Mouse (Mus musculus) heart, postnatal 14 days (tissue): ENCODE measurements around the gene Dnah11. TPM values are rescaled to one million over a fixed set of nuclear protein-coding genes. Genes with fewer than 3 reads are reported as not detected.

Experiments
- DNase-seq, 2 experiments: peaks; one replicate each; pipeline ENCODE4 v3.0.0; 2021 to 2022
- intact Hi-C: fragments of 180-260 bp; cut with DNase I; formaldehyde crosslinking; loops from one replicate; pipeline ENCODE4 v1.15.1; 2025
- total RNA-seq, 2 experiments: library from RNA; stranded (reverse); gene quantifications; 2 replicates each; pipeline ENCODE4 v1.2.3; 2021

Gene Dnah11
- total RNA-seq, 2 experiments from 2014 or later, result 0.07 TPM; not detected in 1

DNA sequence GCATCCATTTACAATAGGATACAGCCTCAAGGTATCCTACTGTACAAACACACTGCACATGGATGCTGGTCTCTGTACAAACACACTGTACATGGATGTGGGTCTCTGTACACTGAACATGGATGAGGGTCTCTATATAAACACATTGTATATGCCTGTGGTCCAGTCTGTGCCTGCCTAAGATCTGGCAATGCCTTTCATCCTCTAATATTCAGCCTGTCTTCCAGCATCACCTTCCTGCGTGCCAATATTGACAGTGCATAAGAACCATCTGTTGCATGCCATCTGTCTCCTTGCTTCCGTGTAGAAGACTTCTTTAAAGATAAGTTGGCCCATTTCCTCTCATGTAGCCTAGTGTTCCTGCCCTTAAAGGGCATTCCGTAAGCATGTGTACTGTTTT is 100.6 kb downstream of the Dnah11 start:
- DNase-seq, result no peak
- intact Hi-C loops, result no loop called here

DNA sequence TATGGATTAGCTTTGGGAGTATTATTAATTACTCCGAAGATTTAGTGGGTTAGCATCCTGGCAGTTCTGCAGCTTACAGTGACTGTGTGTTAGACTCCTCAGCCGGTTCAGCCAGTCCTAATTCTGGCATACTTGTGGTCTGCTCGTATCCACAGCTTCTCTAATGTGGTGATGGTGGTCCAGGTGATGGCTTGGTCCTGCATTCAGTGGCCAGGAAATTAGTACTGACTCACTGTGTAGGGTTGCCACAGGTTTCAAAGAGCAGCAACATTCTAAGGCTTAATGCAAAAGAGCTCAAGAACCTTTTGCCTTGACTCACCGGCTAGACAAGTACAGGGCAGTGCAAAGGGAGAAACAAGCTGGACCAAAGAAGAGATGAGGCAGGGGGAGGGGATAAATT is 103.9 kb downstream of the Dnah11 start:
- intact Hi-C loops, result no loop called here
- no peak for DNase-seq

DNA sequence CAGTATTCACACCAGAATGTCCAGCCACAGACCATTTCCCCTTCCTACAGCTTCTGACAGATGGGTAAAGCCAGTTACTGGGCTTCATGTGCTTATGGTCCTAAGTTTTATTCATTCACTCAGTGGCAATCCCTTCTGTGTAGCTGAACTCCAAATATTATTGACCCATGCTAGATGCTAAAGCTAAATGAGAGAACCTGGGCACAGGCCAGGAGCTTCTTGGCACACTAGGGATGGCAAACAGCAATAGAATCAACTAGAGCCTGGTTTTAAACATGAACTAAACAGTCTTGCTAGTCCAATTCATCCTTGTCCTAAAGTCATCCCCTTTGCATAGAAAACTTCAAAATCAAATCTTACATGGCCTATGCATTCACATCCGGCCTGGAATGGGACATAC is 113.6 kb downstream of the Dnah11 start:
- DNase-seq, result no peak
- intact Hi-C loops, result no loop called here

DNA sequence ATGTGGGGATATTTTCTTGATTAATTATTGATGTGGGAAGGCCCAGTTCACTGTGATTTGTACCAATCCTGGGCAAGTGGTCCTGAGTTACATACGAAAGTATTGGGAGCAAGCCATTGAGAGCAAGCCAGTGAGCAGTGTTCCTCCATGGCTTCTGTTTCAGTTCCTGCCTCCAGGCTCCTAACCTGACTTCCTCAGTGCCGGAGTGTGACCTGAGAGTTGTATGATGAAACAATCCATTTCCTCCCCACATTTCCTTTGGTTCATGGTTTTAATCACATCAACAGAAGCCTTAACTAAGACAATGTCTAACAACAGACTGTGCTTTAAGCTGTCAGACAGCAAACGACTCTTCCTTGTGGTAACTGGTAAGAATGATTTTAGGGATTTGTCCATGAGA is 114.0 kb downstream of the Dnah11 start:
- intact Hi-C loops, result no loop called here
- DNase-seq, result no peak

DNA sequence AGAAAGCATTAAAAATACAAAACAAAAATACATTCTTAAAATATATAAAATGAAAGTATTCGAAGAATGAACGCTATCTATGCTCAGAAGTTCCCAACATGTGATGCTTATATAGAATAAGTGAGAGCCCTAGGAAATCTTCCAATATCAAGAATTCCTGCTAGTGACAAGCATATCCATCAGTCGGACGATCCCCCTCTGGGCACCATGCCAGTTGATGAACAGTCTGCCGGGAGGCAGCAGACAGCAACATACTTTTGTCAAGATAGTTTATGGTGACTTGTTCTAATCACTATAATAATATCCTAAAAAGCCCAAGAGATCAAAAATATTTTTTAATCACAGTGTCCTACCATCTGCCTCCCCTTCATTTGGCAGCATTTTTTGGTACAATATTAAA is 114.7 kb downstream of the Dnah11 start:
- intact Hi-C loops, result no loop called here
- no peak for DNase-seq

DNA sequence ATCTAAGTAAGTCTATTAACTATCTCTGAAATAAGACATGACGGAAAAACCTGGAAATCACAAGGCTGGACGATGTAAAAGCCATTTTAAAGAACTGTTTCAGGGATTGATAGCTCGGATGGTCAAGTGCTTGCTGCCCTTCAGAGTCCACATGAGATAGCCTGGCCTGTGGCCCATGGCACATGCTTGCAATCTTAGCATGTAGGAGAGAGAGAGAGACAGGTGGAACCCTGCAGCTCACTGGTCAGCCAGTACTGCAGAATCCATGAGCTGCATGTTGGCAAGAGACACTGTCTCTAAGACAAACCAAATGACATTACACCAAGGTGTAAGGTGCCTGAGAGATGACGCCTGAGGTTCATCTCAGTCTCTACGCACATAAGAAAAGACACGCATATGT is 118.4 kb downstream of the Dnah11 start:
- intact Hi-C loops, result no loop called here

DNA sequence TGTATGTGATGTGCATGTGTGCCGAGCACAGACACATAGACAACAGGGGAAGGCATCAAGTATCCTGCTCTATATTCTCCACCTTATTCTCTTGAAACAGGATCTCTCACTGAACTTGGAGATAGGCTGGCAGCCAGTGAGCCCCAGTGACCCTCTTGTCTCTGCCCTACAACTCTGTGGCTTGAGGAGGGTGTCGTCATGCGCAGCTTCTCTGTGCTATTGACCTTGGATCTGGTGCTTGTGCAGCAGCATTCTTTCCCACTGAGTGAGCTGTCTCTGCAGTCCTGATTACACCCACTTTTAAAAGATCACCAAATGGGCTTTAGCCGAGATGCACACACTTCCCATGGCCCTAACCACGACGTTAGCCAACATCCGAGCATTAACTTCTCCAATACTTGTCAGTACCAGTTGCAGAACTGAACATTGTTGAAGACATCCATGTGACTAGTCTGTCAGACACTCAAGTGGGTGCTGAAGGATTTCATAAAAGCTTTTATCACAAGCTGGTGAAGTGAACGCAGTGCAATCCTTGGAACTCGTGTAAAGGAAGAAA is 120.3 kb downstream of the Dnah11 start:
- no peak for DNase-seq
- intact Hi-C loops, result no loop called here

More for the DNA sequence above, 118.4 kb downstream of the Dnah11 start:
- no peak for DNase-seq

DNA sequence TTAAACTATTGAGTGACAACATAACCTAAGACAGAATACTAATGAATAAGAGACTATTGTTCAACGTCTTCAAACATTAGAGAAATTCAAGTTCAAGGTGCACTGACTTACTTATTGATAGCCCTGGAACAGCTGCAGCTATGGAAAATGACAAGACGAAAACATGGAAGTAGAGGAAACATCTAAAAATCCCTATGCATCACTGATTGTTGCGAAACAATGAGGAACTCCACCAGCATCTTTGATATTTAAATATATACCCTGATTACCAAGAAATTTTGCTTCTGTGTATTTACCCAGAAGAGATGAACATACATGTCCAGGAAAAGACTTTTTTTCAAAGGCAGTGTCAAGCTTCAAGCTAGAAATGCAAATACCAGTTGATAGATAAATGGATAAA is 122.0 kb downstream of the Dnah11 start:
- no peak for DNase-seq
- intact Hi-C loops, result no loop called here

DNA sequence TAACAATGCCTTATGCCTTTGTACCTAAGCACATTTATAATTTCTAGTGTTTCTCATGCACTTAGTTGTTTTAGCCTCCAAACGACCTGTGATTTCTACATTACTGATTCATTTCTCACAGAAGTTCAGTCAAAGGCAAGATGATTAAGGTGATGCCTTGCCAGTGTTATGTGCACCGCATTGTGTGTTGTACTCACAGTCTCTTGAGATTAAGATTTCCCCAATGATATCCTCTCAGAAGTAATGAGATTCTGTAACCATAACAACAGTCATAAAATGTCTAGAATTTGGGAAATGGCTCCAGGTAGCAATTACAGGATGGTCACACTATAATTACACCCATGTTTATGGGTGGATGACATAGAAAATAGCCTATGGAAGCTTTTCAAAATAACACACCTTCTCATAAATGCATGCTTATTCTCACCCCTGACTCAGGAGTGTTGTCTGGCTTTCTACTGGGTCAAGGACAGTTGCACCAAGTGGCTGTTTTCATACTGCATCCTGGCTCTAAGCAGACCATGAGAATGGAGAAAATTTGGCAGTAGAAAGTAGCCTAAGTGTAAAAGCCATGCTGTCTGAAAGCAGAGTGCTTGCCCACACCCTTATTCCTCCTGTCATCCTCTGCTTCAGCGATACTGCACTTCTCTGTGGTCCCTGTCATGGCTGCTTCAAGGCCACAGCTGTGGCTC is 126.5 kb downstream of the Dnah11 start:
- intact Hi-C loops, result no loop called here

DNA sequence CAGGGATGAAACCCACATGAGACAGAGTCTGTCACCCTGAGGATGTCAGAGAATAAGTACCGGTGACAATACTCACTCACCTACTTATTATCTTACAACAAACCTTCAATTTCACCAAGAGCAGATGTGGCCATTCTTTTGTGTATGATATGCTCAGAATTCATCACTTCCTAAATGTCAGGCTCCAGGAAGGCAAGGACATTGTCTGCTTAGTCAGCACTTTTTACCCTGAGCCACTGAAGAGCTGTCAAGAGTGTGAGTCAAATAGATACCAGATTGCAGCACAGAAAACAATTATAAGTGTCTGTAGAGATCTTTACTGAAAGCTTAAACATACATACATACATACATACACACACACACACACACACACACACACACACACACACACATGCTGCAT is 127.2 kb downstream of the Dnah11 start:
- intact Hi-C loops, result no loop called here
- no peak for DNase-seq

More for the DNA sequence above, 126.5 kb downstream of the Dnah11 start:
- DNase-seq, result no peak

DNA sequence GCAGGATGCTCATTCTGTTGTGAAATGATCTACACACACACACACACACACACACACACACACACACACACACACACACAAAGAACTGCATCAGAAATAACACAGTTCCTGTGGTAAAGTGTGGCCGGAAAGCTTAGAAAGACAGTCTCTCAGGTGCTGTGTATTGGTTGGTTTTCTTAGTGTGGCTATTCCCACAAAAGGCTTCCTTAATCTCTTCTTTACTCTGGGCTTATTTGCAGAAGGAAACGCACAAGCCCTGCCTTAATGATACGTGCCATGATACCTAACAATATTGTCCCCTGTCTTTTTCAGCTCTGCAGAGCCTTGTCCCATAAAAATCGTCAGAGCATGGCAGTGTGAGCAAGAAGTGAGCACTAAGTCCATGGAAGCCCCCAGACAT is 130.1 kb downstream of the Dnah11 start:
- intact Hi-C loops, result no loop called here

DNA sequence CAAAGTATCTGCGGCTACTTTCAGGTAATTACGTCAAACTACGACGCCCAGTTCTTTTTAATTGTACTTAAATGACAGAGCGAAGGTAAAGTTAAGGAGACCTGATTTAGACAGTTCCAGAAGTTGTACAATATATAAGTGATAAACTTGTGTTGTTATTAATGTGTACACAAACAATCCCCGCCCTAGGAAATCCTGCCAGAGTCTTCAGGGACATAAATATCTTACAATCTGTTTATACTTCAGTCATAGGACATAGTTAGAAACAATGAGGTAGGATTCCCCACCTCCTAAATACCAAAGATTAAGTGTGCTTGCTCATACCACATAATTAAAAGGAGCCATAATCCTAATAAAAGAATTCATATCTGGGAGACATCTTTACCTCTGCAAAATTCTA is 136.5 kb downstream of the Dnah11 start:
- intact Hi-C loops, result no loop called here
- DNase-seq, result no peak

More for the DNA sequence above, 130.1 kb downstream of the Dnah11 start:
- DNase-seq, result no peak

DNA sequence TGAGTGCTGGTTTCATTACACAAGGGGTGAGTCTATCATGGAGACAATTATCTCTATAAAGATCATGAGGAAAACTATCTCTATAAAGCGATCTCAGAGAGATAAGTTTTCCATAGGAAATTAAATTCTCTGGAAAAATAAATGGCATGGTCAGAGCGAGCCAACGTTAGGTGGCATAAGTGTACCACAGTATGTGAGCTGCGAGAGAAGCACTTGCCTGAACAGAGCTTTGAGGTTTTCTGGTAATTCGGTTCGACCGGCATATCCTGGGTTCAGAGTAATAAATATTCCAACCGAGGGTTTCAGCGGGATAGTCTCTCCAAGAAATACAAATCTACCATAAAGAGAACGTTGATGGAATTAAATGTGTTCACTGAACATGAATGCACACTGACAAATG is 142.0 kb downstream of the Dnah11 start:
- intact Hi-C loops, result no loop called here
- no peak for DNase-seq

DNA sequence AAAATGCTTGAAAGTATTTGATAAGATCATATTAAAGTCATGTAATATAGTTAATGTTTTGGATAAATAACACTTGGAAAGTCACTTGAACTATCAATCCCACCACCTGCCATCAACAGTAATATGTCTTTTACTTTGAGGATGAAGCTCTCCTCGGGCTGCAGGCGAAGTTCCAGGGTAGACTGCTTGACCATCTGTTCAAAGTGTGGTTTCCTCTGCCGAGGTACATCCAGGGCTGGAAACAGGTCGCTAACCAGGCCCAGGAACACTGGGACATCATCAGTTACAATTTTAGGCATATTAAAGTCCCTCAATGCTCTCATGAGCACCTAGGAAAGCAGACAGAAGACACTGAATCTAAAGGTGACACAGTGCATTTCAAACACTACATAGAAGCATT is 153.5 kb downstream of the Dnah11 start:
- intact Hi-C loops, result no loop called here
- no peak for DNase-seq

DNA sequence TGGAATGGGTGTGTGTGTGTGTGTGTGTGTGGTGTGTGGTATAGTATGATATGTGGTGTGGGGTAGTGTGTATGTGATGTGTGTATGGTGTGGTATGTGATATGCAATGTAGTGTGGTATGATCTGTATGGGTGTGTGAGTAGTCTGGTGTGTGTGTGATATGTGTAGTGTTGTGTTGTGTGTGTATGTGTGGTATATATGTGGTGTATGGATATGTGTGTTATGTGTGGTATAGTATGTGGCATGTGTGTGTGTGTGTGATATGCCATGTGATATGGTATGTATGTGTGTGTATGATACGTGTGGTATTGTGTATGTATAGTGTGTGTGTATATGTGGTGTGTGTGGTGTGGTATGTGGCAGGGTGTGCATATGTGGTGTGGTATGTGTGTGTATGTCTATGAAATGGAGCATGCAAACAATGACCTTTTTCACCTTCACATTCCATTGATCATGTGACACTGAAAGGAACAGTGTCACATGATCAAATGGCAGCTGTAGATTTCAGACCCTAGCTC is 155.7 kb downstream of the Dnah11 start:
- intact Hi-C loops, result no loop called here

DNA sequence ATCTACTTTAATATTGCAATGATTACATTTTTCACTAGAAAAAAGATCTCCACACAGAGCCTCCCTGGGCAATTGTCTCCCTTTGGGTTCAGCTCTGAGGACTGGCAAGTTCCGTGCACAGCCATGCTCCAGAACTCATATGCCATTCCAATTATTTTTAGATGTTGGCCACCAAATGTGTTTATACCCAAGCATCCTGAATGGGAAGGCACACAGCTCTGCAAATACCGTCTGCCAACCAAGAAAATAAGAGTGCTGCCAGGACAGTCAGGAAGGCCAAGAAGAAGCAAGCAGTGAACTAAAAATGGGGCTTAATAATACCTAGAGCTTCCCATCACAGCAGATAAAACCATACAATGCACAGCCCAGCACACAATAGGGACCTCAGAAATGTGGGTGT is 156.6 kb downstream of the Dnah11 start:
- peak; percentile 1 to 3 for DNase-seq
- intact Hi-C loops, result no loop called here

More for the DNA sequence above, 155.7 kb downstream of the Dnah11 start:
- no peak for DNase-seq

DNA sequence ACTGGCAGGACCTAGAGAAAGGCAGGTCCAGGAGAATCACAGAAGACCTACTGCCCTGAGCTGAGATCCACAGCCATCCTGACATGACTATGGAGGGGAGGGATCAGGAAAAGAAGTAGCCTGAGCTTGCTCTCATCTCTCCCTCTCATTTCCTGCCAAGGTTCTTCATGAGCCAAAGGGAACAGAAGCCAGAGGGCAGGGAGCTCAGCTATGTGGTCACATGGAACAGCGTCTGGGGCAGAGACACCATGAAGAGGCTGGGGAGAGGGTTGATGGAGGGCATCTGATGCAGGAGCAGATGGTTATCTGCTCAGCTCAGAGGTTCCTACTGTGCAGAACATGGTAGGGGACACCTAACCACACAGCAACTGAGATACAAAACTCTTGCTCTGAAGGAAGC is 163.9 kb downstream of the Dnah11 start:
- intact Hi-C loops, result no loop called here
- DNase-seq, result no peak

DNA sequence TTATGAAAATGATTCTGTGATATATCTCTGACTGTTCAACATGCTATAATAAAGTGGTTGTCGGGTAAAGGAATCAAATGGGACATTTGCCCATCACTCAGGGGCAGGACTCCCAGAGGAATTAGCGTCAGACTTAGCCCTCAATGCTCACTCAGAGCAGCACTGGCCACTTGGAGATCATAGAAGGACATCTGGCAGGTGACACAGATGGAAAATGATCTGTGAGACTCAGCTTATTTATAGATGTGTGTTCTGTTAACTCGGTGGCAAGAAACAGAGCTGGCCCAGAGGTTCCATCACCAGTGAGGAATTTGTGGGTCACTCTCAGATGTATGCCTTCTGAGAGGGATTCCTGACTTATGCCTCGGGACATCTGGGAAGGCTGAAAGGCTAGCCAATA is 173.1 kb downstream of the Dnah11 start:
- intact Hi-C loops, result no loop called here
- no peak for DNase-seq

DNA sequence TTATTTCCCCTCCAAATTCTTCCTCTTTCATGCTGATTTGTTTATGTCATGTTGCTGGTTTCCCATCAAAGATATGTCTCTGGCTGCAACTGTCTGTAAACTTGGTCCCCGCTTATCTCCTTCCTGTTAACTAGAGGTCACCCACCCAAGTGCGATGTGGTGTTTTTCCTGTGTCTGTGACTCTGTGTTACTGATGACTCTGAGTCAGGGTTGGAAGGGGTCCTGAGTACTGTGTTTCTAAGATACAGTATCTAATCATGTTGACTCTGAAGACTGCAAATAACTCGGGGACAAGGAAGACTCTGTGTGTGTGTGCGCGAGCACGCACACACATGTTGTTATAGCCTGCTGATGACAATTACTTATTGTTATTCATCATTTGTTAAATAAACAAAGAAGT is 179.9 kb downstream of the Dnah11 start:
- intact Hi-C loops, result no loop called here
- no peak for DNase-seq

DNA sequence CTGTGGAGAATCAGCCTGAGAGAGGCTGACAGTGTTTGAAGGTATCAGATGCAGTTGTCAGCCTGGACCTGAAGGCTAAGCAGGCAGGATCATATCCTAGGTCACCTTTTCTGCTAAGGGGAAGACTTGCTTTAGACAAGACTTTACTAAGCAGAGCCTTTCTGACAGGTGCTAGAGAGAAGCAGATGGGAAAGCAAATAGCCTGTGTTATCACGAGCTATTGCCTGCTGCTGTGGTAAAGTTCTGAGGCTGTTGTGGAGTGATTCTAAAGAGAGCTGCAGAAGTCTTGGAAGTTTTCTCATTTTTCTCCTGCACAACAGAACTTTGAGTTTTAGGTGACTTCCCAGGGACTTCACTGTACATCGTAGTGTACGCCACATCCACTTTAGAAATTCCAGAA is 185.0 kb downstream of the Dnah11 start:
- DNase-seq, result no peak
- intact Hi-C loops, result no loop called here

DNA sequence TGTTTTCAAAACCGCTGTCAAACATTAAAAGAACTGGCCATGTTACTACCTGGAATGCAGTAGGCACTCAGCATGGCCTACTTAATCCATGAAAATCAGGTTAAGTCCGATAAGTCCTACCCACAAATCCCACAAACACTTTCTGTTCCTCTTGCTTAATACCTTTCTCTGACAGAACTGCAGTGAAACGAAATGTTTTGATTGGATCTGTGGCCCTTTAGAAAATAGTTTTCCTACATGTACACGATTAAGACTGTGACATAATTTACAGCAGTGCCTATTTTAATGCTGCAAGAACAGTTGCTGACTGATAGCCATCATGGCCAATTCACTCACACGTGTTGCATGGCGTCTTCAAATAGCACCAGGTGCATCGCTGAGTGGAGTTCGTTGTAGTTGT is 186.9 kb downstream of the Dnah11 start:
- intact Hi-C loops, result no loop called here
- DNase-seq, result no peak

DNA sequence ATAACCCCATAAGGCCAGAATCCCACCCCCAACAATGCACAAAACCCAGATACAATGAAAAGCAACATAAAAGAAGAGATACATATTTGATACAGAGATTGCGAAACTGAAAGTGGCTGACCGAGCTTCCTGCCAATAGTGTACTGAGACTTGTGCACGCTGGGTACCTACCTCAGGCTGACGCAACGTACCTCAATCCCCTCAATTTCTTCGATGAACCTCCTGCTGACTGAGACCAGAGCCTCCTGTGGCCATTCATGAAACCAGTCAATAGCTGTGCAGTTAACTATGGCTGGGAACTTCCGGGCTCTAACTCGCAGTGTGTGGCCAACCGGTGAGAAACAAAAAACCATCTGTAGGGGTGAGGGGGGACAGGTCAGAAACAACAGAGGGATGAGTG is 203.9 kb downstream of the Dnah11 start:
- no peak for DNase-seq
- intact Hi-C loops, result loop anchor here (5.0 kb wide), 1 partner anchor 307 kb away; the partner anchor contains the start of gene Sp4
